Mouse (Mus musculus) ES-Bruce4 (cell line): ENCODE results near the gene Gkap1. TPM values are rescaled to one million over a fixed set of nuclear protein-coding genes. Genes with fewer than 3 reads are reported as not detected.

ENCODE experiments used
- H3K27ac ChIP-seq: 2 replicates; pipeline ENCODE4 v1.5.1; 2012; ENCODE audit warnings: low read length, inconsistent platforms; ENCODE audit not compliant: insufficient read depth
- H3K27me3 ChIP-seq: 2 replicates; pipeline ENCODE4 v1.6.1; 2012; ENCODE audit warnings: mild to moderate bottlenecking, low read length, inconsistent platforms; ENCODE audit not compliant: control insufficient read depth, poor library complexity, insufficient read depth, severe bottlenecking
- H3K36me3 ChIP-seq: 2 replicates; pipeline ENCODE4 v1.6.1; 2012; ENCODE audit warnings: inconsistent platforms, mild to moderate bottlenecking, low read length, moderate library complexity; ENCODE audit not compliant: control insufficient read depth, poor library complexity, insufficient read depth, severe bottlenecking
- H3K4me1 ChIP-seq: one replicate; pipeline ENCODE4 v1.8.1; 2011; ENCODE audit warnings: low read length; ENCODE audit not compliant: control insufficient read depth, insufficient read depth
- H3K4me3 ChIP-seq: 2 replicates; pipeline ENCODE4 v1.5.1; 2011; ENCODE audit warnings: low read depth, mild to moderate bottlenecking, low read length
- H3K9ac ChIP-seq: 2 replicates; pipeline ENCODE4 v1.6.1; 2012; ENCODE audit warnings: low read depth, mild to moderate bottlenecking, inconsistent platforms; ENCODE audit not compliant: poor library complexity, severe bottlenecking
- H3K9me3 ChIP-seq: replicated peaks from 2 replicates; pipeline ENCODE4 v1.6.1; 2012; ENCODE audit warnings: mild to moderate bottlenecking, low read length, inconsistent platforms; ENCODE audit not compliant: control insufficient read depth, poor library complexity, insufficient read depth, severe bottlenecking
- CTCF ChIP-seq: IDR thresholded peaks from one replicate; pipeline ENCODE4 v1.8.1; 2011; ENCODE audit warnings: low read depth, low read length
- EP300 ChIP-seq: IDR thresholded peaks from 2 replicates; pipeline ENCODE4 v1.6.1; 2011; ENCODE audit warnings: low read depth, low read length; ENCODE audit not compliant: insufficient read depth
- POLR2A ChIP-seq: IDR thresholded peaks from one replicate; pipeline ENCODE4 v1.8.1; 2011; ENCODE audit warnings: low read length; ENCODE audit not compliant: insufficient read depth
- polyA plus RNA-seq: library from polyadenylated mRNA; stranded (reverse); fragments of >200 nt; gene quantifications from 2 replicates; pipeline ENCODE4 v1.2.4, GENCODE M21; 2011; ENCODE audit warnings: low read depth; ENCODE audit not compliant: missing spikeins, insufficient read depth, insufficient read length

The Gkap1 gene
- polyA plus RNA-seq, 1 experiment, result 44.2 TPM

- TF ChIP-seq CTCF (no peak), EP300 (no peak), POLR2A (no peak)
- H3K27me3 ChIP-seq, result no peaks in the 10 kb centered on the region
- peak overlapping the region; percentile 98 for H3K9ac ChIP-seq
- no peaks in the 10 kb centered on the region for H3K9me3 ChIP-seq
- H3K27ac ChIP-seq, result no peak overlapping the region
- H3K4me1 ChIP-seq, result no peaks in the 10 kb centered on the region
- no peaks in the 10 kb centered on the region; the same call in 1 of the 2 replicates for H3K36me3 ChIP-seq
- H3K4me3 ChIP-seq, result peak overlapping the region; percentile 84
Observed at GRCm38 (mm10) chr13:58214346-58215252, 60.9 kb downstream of the Gkap1 start.

- H3K9me3 ChIP-seq, result no peaks in the 10 kb centered on the region
- no peaks in the 10 kb centered on the region for H3K27me3 ChIP-seq
- peak overlapping the region; percentile 25; the same call in 1 of the 2 replicates for H3K4me3 ChIP-seq
- TF ChIP-seq POLR2A, result no peak
- TF ChIP-seq CTCF, result no peak
- TF ChIP-seq EP300, result no peak
- no peaks in the 10 kb centered on the region; the same call in 1 of the 2 replicates for H3K36me3 ChIP-seq
- H3K9ac ChIP-seq, result no peak overlapping the region
- H3K27ac ChIP-seq, result no peak overlapping the region
- no peaks in the 10 kb centered on the region for H3K4me1 ChIP-seq
Observed at GRCm38 (mm10) chr13:58213801-58214200, 61.7 kb downstream of the Gkap1 start.

GRCm38 (mm10) chr13:58212530-58212929 lies 63.0 kb downstream of the Gkap1 start:
- no peak overlapping the region for H3K9ac ChIP-seq
- no peaks in the 10 kb centered on the region; the same call in 1 of the 2 replicates for H3K36me3 ChIP-seq
- H3K4me1 ChIP-seq, result no peaks in the 10 kb centered on the region
- H3K27me3 ChIP-seq, result no peaks in the 10 kb centered on the region
- TF ChIP-seq CTCF (no peak), EP300 (no peak), POLR2A (no peak)
- H3K9me3 ChIP-seq, result no peaks in the 10 kb centered on the region
- H3K4me3 ChIP-seq, result no peak overlapping the region
- no peak overlapping the region for H3K27ac ChIP-seq

- Histone ChIP-seq H3K9ac (no peak overlapping the region), H3K4me1 (no peaks in the 10 kb centered on the region), H3K4me3 (no peak overlapping the region), H3K27me3 (no peaks in the 10 kb centered on the region), H3K9me3 (no peaks in the 10 kb centered on the region), H3K27ac (no peak overlapping the region), H3K36me3 (no peaks in the 10 kb centered on the region; the same call in 1 of the 2 replicates)
- TF ChIP-seq EP300 (no peak), CTCF (no peak), POLR2A (no peak)
Observed at GRCm38 (mm10) chr13:58210441-58210840, 65.1 kb downstream of the Gkap1 start.

- Histone ChIP-seq H3K4me3 (no peak overlapping the region), H3K9ac (no peak overlapping the region), H3K27ac (no peak overlapping the region), H3K36me3 (no peaks in the 10 kb centered on the region; the same call in 1 of the 2 replicates), H3K9me3 (no peaks in the 10 kb centered on the region), H3K27me3 (no peaks in the 10 kb centered on the region), H3K4me1 (no peaks in the 10 kb centered on the region)
- TF ChIP-seq POLR2A (no peak), CTCF (no peak)
Observed at GRCm38 (mm10) chr13:58206084-58206483, 69.4 kb downstream of the Gkap1 start.

- Histone ChIP-seq H3K27ac (no peak overlapping the region), H3K36me3 (no peaks in the 10 kb centered on the region), H3K27me3 (no peaks in the 10 kb centered on the region), H3K9ac (no peak overlapping the region), H3K4me3 (no peak overlapping the region), H3K4me1 (no peaks in the 10 kb centered on the region), H3K9me3 (no peaks in the 10 kb centered on the region)
- TF ChIP-seq POLR2A (no peak), CTCF (no peak), EP300 (no peak)
Observed at GRCm38 (mm10) chr13:58204986-58205385, 70.5 kb downstream of the Gkap1 start.
